Mouse (Mus musculus): ENCODE measurements at regions not wholly inside any gene's neighbourhood (a gene's known extent, or its start where the extent isn't known, plus 50 kb on each side); places are given as distances from the start of the nearest gene placed in this dataset.

DNA sequence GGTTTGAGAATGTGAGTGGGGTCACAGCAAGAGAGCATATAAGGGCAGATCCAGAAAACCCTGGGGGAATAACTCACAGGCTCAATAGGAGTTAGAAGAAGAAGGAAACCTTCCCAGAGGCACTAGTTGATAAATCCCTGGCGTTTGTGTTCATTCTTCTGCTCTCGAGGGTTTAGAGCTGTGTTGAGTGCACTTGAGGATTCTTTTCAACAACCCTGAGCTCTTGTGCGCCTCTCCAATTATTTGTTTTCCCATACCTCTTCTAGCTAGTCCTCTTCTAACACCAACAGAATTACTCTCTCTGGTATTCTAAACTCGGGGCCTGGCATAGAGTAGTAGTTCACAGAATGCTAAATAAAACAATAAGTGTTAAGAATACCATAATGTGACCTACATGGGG is 151.9 kb upstream of the Cttnbp2 start:
- no peak overlapping the region for H3K4me3 ChIP-seq (replicated peaks)
- TF ChIP-seq FLI1 (IDR thresholded peaks at IDR 0.05; ENCODE audit: low read length), result no peak
- no peak for TF ChIP-seq GATA1 (IDR thresholded peaks at IDR 0.05; ENCODE audit: borderline replicate concordance, low read length)
- H3K4me1 ChIP-seq, result no peaks in the 10 kb centered on the region
- no peaks in the 10 kb centered on the region for H3K36me3 ChIP-seq (replicated peaks; ENCODE audit: low read length)
- no peaks in the 10 kb centered on the region for H3K9me3 ChIP-seq
- no peaks in the 10 kb centered on the region for H3K27me3 ChIP-seq (replicated peaks)

DNA sequence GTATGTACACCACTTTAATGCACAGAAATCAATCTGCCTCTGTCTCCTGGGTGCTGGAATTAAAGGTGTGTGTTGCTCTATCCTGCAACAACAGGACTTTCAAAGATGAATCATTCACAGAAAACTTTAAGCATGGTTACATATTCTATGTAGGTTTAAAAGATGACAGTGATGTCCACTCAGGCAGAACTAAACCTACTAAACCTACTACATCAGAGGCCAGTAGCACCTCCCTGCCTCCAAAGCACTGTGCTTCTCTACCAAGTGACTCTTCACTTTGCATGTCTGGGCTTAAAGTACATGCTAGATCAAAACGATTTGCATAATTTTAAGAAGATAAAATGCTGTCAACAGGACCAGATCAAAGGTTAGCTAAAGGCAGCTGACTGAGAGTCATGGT is 156.0 kb upstream of the Cttnbp2 start:
- TF ChIP-seq FLI1 (IDR thresholded peaks at IDR 0.05; ENCODE audit: low read length), result no peak
- no peak for TF ChIP-seq GATA1 (IDR thresholded peaks at IDR 0.05; ENCODE audit: borderline replicate concordance, low read length)
- H3K4me3 ChIP-seq (replicated peaks), result no peak overlapping the region
- H3K9me3 ChIP-seq, result no peaks in the 10 kb centered on the region
- no peaks in the 10 kb centered on the region for H3K27me3 ChIP-seq (replicated peaks)
- no peaks in the 10 kb centered on the region for H3K4me1 ChIP-seq
- H3K36me3 ChIP-seq (replicated peaks; ENCODE audit: low read length), result no peaks in the 10 kb centered on the region

DNA sequence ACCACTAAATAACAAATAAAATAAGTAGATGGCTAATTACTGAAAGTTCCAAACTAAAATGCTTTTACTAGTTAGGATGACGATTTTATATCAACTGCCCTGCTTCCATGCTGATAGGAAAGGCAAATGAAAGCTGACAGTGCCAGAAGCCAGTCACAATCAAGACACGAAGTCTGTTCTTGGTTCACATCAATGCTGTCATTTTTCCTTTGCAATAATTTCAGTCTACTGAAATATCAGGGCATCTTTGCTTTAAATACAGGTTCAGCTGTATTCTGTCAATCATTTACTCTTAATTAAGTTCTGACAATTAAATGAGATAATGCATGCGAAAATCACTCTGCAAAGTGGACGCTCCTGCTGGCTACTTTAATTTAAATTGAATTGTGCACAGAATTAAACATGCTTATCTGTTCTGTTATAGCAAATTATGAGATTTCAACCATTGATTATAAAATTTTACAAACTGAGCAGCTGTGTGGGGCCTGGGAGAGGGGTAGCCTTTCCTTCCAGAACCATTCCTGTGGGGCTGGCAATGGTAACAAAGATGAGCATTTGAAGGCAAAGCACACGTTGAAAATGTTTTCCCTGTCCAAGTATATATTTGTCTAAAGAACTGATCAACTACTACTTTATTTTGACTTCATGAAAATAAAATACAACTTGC is 160.1 kb upstream of the Cttnbp2 start:
- no peak overlapping the region for H3K4me3 ChIP-seq (replicated peaks)
- TF ChIP-seq GATA1 (IDR thresholded peaks at IDR 0.05; ENCODE audit: borderline replicate concordance, low read length) (no peak), FLI1 (IDR thresholded peaks at IDR 0.05; ENCODE audit: low read length) (no peak)
- H3K36me3 ChIP-seq (replicated peaks; ENCODE audit: low read length), result no peaks in the 10 kb centered on the region
- H3K4me1 ChIP-seq, result no peaks in the 10 kb centered on the region
- H3K27me3 ChIP-seq (replicated peaks), result no peaks in the 10 kb centered on the region
- H3K9me3 ChIP-seq, result no peaks in the 10 kb centered on the region

DNA sequence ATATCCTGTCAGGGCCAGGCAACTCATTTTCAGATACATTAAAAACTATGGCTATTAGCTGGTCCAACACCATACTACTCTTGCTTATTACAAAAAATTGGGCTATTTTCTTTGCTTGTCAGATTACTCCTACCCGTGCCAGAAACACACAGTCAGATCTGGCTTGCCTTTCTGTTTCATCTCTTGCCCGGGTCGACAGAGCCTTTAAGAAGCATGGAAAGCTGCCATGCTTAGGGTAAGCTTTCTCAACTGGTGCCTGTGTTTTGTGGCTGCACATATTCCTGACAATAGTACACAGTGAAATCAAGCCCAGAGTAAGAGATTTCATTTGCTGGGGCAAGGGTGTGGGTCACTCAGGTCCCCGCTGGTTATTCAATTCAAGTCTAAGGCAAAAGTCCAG is 162.5 kb upstream of the Cttnbp2 start:
- H3K36me3 ChIP-seq (replicated peaks; ENCODE audit: low read length), result no peaks in the 10 kb centered on the region
- no peak overlapping the region for H3K4me3 ChIP-seq (replicated peaks)
- no peaks in the 10 kb centered on the region for H3K4me1 ChIP-seq
- H3K27me3 ChIP-seq (replicated peaks), result no peaks in the 10 kb centered on the region
- no peaks in the 10 kb centered on the region for H3K9me3 ChIP-seq
- no peak for TF ChIP-seq FLI1 (IDR thresholded peaks at IDR 0.05; ENCODE audit: low read length)
- TF ChIP-seq GATA1 (IDR thresholded peaks at IDR 0.05; ENCODE audit: borderline replicate concordance, low read length), result no peak

DNA sequence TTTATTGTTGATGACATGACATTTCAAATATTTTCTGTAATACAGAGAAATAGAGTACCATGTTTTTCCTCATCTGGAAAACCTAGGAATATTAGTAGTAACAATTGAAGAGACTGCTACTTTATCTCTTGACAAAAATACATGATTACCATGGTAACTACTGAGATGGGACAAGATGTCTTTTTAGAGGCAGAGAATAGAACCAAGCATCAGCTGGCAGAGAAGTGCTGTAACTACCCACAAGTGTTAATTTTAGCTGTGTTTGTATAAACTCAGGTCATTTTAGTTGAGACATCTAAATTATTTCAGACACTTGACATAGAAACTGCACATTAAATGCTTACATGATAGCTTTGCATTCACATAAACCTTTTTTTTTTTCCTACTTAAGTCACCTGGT is 166.1 kb upstream of the Cttnbp2 start:
- TF ChIP-seq GATA1 (IDR thresholded peaks at IDR 0.05; ENCODE audit: borderline replicate concordance, low read length) (no peak), FLI1 (IDR thresholded peaks at IDR 0.05; ENCODE audit: low read length) (no peak)
- no peaks in the 10 kb centered on the region for H3K9me3 ChIP-seq
- H3K4me1 ChIP-seq, result no peaks in the 10 kb centered on the region

DNA sequence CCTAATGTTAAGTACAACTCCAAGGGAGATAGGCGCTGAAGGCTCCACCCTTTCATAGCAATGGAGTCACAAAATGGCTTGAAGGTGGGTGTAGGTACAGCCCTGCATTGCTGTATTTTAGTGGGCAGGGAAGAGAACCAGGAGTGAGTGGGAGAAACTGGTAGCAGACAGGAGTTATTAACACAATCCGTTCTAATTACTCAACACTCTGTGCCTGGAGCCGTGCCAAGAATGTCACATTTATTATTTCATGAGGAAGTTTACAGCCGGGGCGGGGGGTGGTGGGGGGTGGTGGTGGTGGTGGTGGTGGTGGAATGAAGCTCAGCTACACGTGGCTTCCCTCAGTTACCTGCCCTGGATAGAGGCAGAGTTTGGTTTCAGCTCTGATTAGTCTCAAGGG is 166.3 kb upstream of the Lsm8 start:
- H3K27me3 ChIP-seq (replicated peaks), result no peaks in the 10 kb centered on the region
- no peaks in the 10 kb centered on the region for H3K36me3 ChIP-seq (replicated peaks; ENCODE audit: low read length)
- no peaks in the 10 kb centered on the region for H3K9me3 ChIP-seq
- no peak for TF ChIP-seq FLI1 (IDR thresholded peaks at IDR 0.05; ENCODE audit: low read length)
- TF ChIP-seq GATA1 (IDR thresholded peaks at IDR 0.05; ENCODE audit: borderline replicate concordance, low read length), result no peak
- H3K4me3 ChIP-seq (replicated peaks), result no peak overlapping the region
- no peaks in the 10 kb centered on the region for H3K4me1 ChIP-seq

More for the DNA sequence above, 166.1 kb upstream of the Cttnbp2 start:
- Histone ChIP-seq H3K4me3 (replicated peaks) (no peak overlapping the region), H3K36me3 (replicated peaks; ENCODE audit: low read length) (no peaks in the 10 kb centered on the region), H3K27me3 (replicated peaks) (no peaks in the 10 kb centered on the region)

DNA sequence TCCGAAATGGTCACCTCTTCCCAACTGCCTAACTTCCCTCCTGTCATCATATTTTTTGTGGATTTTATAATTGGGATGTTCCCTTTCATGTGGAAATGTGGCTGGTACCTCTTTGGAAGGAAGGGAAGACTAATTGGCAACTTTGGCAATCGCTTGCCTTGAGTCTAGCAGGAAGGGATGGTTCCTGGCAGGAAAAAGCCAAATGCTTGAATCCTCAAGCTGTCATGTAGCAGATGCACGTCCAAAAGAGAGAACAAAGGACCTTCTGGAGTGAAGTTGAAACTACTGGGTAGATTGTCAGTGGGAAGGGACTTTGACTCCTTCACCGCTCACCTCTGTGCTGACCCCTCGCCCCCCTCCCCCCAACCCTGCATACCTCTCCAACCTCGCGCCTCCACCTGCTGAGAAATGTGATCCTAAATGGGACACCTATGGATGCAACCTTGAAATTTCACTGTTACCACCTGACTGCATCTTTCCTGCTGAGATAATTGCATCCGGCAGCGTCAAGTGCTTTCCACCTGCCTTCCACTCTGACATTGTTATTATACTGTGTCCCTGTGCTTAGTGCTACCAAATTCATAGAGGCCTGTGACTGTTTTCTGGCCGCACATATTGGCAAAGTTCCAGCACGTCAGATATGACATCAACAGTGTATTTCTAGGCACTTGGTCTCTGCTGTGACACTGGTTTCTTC is 159.6 kb upstream of the Lsm8 start:
- no peaks in the 10 kb centered on the region for H3K4me1 ChIP-seq
- no peak overlapping the region for H3K4me3 ChIP-seq (replicated peaks)
- TF ChIP-seq GATA1 (IDR thresholded peaks at IDR 0.05; ENCODE audit: borderline replicate concordance, low read length), result no peak
- TF ChIP-seq FLI1 (IDR thresholded peaks at IDR 0.05; ENCODE audit: low read length), result no peak
- H3K9me3 ChIP-seq, result no peaks in the 10 kb centered on the region
- no peaks in the 10 kb centered on the region for H3K27me3 ChIP-seq (replicated peaks)
- no peaks in the 10 kb centered on the region for H3K36me3 ChIP-seq (replicated peaks; ENCODE audit: low read length)

DNA sequence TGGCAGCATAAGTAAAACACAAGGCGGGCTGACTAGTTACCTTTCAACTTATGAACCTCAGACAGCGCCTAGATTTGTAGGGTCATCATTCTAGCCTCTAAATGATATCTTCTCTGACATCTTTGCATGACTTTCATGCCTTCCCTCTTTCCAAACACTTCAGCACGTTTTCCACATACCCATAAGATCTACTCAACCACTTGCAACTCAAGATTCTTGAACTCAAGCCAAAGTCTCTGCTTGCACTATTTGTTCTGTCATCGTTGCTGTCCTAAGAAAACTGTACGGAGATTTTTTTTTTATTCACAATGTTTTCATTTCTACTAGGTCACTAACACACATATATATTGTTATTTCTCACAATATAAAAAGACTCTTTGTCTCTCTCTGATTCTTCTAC is 150.8 kb upstream of the Lsm8 start:
- Histone ChIP-seq H3K9me3 (no peaks in the 10 kb centered on the region), H3K27me3 (replicated peaks) (no peaks in the 10 kb centered on the region), H3K36me3 (replicated peaks; ENCODE audit: low read length) (no peaks in the 10 kb centered on the region), H3K4me1 (no peaks in the 10 kb centered on the region), H3K4me3 (replicated peaks) (no peak overlapping the region)
- no peak for TF ChIP-seq GATA1 (IDR thresholded peaks at IDR 0.05; ENCODE audit: borderline replicate concordance, low read length)
- TF ChIP-seq FLI1 (IDR thresholded peaks at IDR 0.05; ENCODE audit: low read length), result no peak

DNA sequence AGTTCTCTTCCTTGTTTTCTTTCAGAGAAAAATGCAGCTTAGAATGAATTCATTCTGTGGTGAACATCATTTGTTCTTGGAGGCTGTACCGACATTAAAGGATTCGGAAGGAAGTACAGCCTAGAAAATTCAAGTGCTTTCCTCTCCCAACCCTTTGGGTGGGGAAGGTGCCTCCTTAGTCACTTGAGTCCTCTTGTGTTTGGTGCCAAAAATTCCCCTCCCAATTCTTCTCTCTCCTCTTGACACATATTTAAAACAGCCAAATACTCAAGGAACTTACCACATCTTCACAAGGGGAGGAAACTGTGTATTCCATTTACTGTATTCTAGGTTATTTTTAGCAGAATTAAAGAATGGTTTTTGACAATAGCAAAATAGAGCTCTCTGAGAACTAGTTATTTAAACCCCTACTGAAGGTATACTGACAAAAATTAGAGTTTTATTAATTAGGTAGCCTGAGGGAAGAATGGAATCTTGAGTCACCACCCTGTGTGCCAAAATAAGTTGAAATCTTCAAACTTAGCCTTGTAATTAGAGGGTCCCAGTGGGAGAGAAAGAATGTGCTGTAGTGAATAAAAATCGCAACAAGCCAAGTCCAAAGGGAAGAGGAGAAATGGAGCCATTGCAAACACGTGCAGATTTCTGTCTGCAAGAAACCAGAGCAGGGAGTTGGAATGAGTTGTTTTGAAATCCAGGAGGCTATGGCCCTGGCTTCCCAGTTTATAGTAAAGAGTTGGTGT is 149.2 kb upstream of the Lsm8 start:
- H3K9me3 ChIP-seq, result no peaks in the 10 kb centered on the region
- no peaks in the 10 kb centered on the region for H3K27me3 ChIP-seq (replicated peaks)
- no peaks in the 10 kb centered on the region for H3K4me1 ChIP-seq
- H3K36me3 ChIP-seq (replicated peaks; ENCODE audit: low read length), result no peaks in the 10 kb centered on the region
- no peak for TF ChIP-seq GATA1 (IDR thresholded peaks at IDR 0.05; ENCODE audit: borderline replicate concordance, low read length)
- TF ChIP-seq FLI1 (IDR thresholded peaks at IDR 0.05; ENCODE audit: low read length), result no peak
- no peak overlapping the region for H3K4me3 ChIP-seq (replicated peaks)

Measured in megakaryocyte, embryonic 14.5 days (primary cell).